Mouse (Mus musculus) brain, embryonic 14.5 days (tissue): ENCODE measurements around the gene Rab5c.

ENCODE experiments used
- CTCF ChIP-seq: fragments of 200-500 bp; IDR thresholded peaks from 2 replicates; pipeline ENCODE4 v1.5.1; 2012; ENCODE audit warnings: inconsistent platforms, mild to moderate bottlenecking, moderate library complexity, borderline replicate concordance; ENCODE audit not compliant: insufficient read depth, insufficient read length; ENCODE audit errors: extremely low read depth
- POLR2A ChIP-seq: fragments of 200-500 bp; IDR thresholded peaks from 2 replicates; pipeline ENCODE4 v1.6.1; 2012; ENCODE audit warnings: mild to moderate bottlenecking, inconsistent platforms, borderline replicate concordance; ENCODE audit not compliant: poor library complexity, insufficient read depth, insufficient read length, severe bottlenecking; ENCODE audit errors: extremely low read depth

- TF ChIP-seq POLR2A, result no peak
- TF ChIP-seq CTCF, result no peak
Measured at GRCm38 (mm10) chr11:100693154-100693553, 44.9 kb downstream of the Rab5c start.
